Mouse (Mus musculus) limb, embryonic 14.5 days (tissue): ENCODE data around the gene Rspo3. TPM values are rescaled to one million over a fixed set of nuclear protein-coding genes. Genes with fewer than 3 reads are reported as not detected.

ENCODE experiments used
- ATAC-seq: fragments of 200-750 bp; cut with Nextera tagmentation; 2 replicates; pipeline ENCODE4 v1.8.0; 2017; ENCODE audit warnings: low read depth, moderate number of reproducible peaks, moderate TSS enrichment; ENCODE audit not compliant: low FRiP score
- DNase-seq: peaks from one replicate; pipeline ENCODE4 v3.0.0-alpha.2; 2015; ENCODE audit warnings: low spot score
- H3K27ac ChIP-seq: fragments of 300-500 bp; sonication (generic); replicated peaks from 2 replicates; pipeline ENCODE4 v1.5.1; 2014; ENCODE audit warnings: low read depth, mild to moderate bottlenecking, low read length, moderate library complexity, mixed read lengths
- H3K27me3 ChIP-seq: fragments of 300-500 bp; sonication (generic); 2 replicates; pipeline ENCODE4 v1.6.1; 2014; ENCODE audit warnings: low read length, mixed read lengths; ENCODE audit not compliant: control insufficient read depth, insufficient read depth
- H3K36me3 ChIP-seq: fragments of 300-500 bp; sonication (generic); 2 replicates; pipeline ENCODE4 v1.6.1; 2014; ENCODE audit warnings: mild to moderate bottlenecking, low read length, moderate library complexity, mixed read lengths; ENCODE audit not compliant: control insufficient read depth, insufficient read depth
- H3K4me1 ChIP-seq: fragments of 300-500 bp; sonication (generic); 2 replicates; pipeline ENCODE4 v1.6.1; 2014; ENCODE audit warnings: antibody characterized with exemption, low read length, mixed read lengths; ENCODE audit not compliant: control insufficient read depth, insufficient read depth
- H3K4me2 ChIP-seq: fragments of 300-500 bp; sonication (generic); replicated peaks from 2 replicates; pipeline ENCODE4 v1.6.1; 2014; ENCODE audit warnings: low read depth, mild to moderate bottlenecking, low read length, moderate library complexity; ENCODE audit not compliant: severe bottlenecking
- H3K4me3 ChIP-seq: fragments of 300-500 bp; sonication (generic); replicated peaks from 2 replicates; pipeline ENCODE4 v1.5.1; 2014; ENCODE audit warnings: low read length
- H3K9ac ChIP-seq: fragments of 300-500 bp; sonication (generic); 2 replicates; pipeline ENCODE4 v1.6.1; 2014; ENCODE audit warnings: mild to moderate bottlenecking, low read depth, low read length, moderate library complexity; ENCODE audit not compliant: severe bottlenecking
- H3K9me3 ChIP-seq: fragments of 300-500 bp; sonication (generic); 2 replicates; pipeline ENCODE4 v1.6.1; 2016; ENCODE audit warnings: low read length; ENCODE audit not compliant: control insufficient read depth
- POLR2A ChIP-seq: fragments of 200-500 bp; IDR thresholded peaks from 2 replicates; pipeline ENCODE4 v1.8.0; 2012; ENCODE audit warnings: inconsistent platforms, mild to moderate bottlenecking, moderate library complexity, borderline replicate concordance; ENCODE audit not compliant: insufficient read depth, insufficient read length; ENCODE audit errors: extremely low read depth
- WGBS: fragments of 180-500 bp; shearing (Covaris S2); extraction: QIAGEN DNeasy Blood & Tissue Kit; methylation state at CpG from one replicate; pipeline ENCODE4 v1.1.7; 2014; 5-methylcytosine and 5-hydroxymethylcytosine counted together
- polyA plus RNA-seq, 2 experiments: library from polyadenylated mRNA; depleted of rRNA in 1 of 2; stranded (reverse) in 1 of 2; unstranded in 1 of 2; fragments of >200 nt; fragmentation: Nextera tagmentation in 1 of 2; extraction: Ambion mirVana in 1 of 2; gene quantifications; 2 replicates each; pipeline versions ENCODE4 v1.2.1 to v1.2.3; 2012 to 2014

Gene Rspo3
- polyA plus RNA-seq, 2 experiments = 9.7 to 21.0 TPM

DNA sequence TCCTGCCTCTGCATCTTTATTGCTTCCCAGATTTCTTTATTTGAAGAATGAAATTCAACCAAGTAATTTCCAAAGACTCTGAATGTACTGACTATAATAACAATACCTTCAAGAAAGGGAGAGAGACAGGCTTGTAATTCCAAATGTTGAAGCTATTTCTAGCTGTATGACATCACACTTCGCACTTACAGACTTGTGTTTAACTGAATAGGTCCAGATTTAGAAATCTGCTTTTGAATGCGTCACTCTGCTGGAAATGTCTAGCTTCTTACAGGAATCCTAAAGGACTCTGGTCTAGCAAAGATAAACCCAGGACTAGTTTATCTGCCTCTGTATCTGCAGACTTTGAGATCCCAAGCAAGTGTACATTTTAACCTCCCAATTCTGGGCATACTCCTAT is 3.8 kb upstream of the Rspo3 start:
- Histone ChIP-seq H3K27ac (no peak overlapping the region), H3K36me3 (no peaks in the 10 kb centered on the region), H3K27me3 (no peaks in the 10 kb centered on the region), H3K4me1 (peaks cover 5% of the 10 kb centered on the region), H3K9ac (no peak overlapping the region), H3K9me3 (no peaks in the 10 kb centered on the region), H3K4me2 (no peak overlapping the region), H3K4me3 (no peak overlapping the region)
- no peak for ATAC-seq
- 80% methylated on average over 2 of the region's 2 CpGs for WGBS
- TF ChIP-seq POLR2A = no peak
- DNase-seq = no peak

DNA sequence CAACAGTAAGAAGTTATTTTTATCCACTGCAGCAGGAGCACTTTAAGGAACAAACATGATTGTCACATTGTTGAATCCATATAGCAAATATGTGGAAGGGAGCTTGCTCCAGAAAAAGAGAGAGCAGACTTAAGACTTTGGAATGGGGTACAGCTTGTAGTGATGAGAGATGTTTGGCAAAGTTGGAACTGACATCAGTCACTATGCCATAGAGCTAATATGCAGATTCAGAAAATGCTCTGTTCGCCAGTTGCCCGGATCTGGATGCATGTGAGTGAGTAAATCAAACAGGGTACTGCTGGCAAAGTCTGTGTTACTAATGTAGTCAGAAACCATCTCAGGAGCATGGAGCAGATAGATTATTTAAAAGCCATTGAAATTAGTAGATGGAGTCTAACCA is 3.1 kb upstream of the Rspo3 start:
- peaks cover 5% of the 10 kb centered on the region for H3K4me1 ChIP-seq
- DNase-seq (no peak), ATAC-seq (no peak)
- H3K27me3 ChIP-seq = no peaks in the 10 kb centered on the region; the same call in 1 of the 2 replicates
- H3K9ac ChIP-seq = no peak overlapping the region
- no peak overlapping the region for H3K4me2 ChIP-seq
- no peak overlapping the region for H3K27ac ChIP-seq
- 85% methylated on average over 2 of the region's 2 CpGs for WGBS
- no peaks in the 10 kb centered on the region for H3K9me3 ChIP-seq
- no peak for TF ChIP-seq POLR2A
- no peaks in the 10 kb centered on the region for H3K36me3 ChIP-seq
- no peak overlapping the region for H3K4me3 ChIP-seq

DNA sequence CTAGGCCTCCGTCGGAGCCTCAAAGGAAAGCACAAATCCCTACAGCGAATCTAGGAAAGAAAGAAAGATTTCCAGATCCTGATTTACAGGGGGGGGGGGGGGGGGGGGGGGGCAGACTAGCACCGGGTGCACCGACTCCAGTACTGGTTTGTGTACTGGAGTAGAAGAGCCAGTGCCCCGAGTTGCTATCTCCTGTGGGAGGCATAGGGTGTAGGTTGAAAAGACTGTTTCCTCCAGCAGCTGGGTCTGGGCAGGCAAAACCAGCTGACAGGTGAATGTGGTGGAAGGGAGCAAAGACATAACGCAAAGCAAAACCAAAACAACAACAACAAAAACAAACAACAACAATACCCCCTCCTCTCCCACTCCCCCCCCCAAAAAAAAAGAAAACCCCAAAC is 838 bp downstream of the Rspo3 start:
- Histone ChIP-seq H3K9ac (peak overlapping the region; percentile 65), H3K4me1 (peaks cover 7% of the 10 kb centered on the region), H3K27ac (no peak overlapping the region), H3K36me3 (no peaks in the 10 kb centered on the region), H3K4me2 (peak overlapping the region; percentile 85), H3K4me3 (peak overlapping the region; percentile 69), H3K9me3 (no peaks in the 10 kb centered on the region), H3K27me3 (no peaks in the 10 kb centered on the region; the same call in 1 of the 2 replicates)
- TF ChIP-seq POLR2A = no peak
- no peak for ATAC-seq
- no peak for DNase-seq
- WGBS = 1% methylated on average over 7 of the region's 7 CpGs

DNA sequence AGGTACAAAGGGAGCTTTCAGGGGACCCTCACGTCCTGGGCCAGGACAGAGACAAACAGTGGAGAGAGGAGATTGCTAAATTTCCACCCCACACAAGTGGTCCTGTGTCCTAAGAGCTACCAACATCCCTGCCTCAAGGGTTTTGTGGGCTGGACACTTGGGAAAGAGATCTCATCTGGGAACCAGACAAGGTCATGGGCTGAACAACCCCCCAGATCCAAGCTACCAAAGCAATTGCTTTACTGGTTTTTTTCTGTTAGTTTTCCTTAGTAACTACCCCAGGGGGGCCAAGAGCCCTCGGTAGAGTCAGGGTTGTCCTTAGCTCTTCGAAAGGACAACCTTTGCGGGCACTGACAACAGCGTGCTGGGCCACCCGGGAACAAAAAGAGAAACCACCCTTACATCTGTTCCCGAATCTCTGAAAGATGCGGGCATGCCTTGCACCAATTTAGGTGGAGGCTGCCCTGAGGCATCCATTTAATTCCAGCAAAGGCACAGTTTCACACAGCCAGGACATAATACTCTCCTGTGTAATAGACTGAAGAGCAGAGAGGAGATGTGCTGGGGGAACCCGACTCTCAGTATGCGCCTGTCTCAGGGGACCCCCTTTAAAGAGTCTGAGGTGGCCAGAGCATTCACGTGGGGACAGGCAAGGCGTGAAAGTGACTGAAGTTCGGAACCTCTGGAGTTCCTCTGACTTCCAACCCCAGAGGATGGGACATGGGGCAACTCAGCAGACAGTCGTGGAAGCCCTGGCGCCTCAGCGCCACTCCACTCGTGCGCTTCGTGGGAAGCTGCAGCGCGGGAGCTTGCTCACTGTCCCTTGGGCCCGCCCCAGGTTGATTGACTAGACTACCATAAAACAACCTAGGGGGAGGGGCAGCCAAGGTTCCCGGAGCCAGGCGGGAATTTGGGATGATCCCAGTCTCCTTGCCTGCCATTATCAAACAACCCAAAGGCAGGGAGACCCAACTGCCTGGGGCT is 1.5 kb downstream of the Rspo3 start:
- Histone ChIP-seq H3K27me3 (no peaks in the 10 kb centered on the region; the same call in 1 of the 2 replicates), H3K4me3 (peak overlapping the region; percentile 69), H3K4me2 (peak overlapping the region; percentile 85), H3K36me3 (no peaks in the 10 kb centered on the region), H3K27ac (peak overlapping the region; percentile 61), H3K9ac (peak overlapping the region; percentile 65), H3K4me1 (peaks cover 7% of the 10 kb centered on the region), H3K9me3 (no peaks in the 10 kb centered on the region)
- TF ChIP-seq POLR2A = no peak
- WGBS = under 1% methylated on average over 24 of the region's 24 CpGs
- ATAC-seq (no peak), DNase-seq (peak; percentile 31)

DNA sequence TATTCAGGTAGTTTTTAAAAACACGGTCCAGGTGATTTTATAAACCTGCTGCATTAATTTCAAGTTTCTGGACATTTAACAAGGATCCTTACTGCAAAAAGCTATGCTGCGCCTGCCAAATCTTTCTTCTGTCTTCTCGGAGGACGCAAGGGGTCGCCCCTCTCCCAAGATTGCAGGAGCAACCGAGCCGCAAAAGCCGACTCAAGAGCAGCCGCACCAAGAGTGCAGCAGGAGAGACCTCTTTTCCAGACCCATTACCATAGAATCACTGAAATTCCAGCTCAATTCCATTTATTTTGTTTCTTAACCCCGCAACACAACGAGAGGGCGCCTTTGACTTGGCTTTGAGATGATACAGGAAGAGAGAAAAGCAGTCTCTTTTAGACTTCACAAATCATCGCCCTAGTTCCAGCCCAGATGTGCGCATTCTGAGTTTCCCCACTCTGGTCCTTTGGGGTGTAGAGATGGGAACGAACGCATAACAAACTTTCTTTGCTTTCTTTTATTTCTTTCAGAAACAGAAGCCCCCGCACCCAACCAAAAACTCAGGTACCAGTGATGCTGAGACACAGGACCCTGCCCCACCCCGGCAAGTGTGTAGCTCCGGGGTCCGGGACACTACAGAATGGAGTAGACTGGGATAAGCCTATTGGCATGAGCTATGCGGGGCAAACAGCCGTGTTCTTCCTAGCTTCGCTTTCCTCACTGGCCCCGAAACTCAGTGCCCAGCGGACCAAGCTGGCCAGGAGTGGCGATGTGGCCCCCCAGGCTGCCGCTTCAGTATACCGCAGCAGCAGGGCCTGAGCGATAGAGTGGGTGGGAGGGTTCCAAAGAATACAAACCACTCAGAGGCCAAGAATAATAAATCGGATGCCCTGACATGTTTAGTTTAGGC is 2.6 kb downstream of the Rspo3 start:
- 2% methylated on average over 30 of the region's 30 CpGs for WGBS
- H3K4me3 ChIP-seq = peak overlapping the region; percentile 69
- ATAC-seq = peak; percentile 73
- peak overlapping the region; percentile 58 for H3K27ac ChIP-seq
- H3K4me2 ChIP-seq = peak overlapping the region; percentile 85
- DNase-seq = peak; percentile 87
- H3K9ac ChIP-seq = peak overlapping the region; percentile 65
- no peaks in the 10 kb centered on the region for H3K36me3 ChIP-seq
- no peaks in the 10 kb centered on the region for H3K9me3 ChIP-seq
- peaks cover 7% of the 10 kb centered on the region for H3K4me1 ChIP-seq
- no peaks in the 10 kb centered on the region; the same call in 1 of the 2 replicates for H3K27me3 ChIP-seq
- TF ChIP-seq POLR2A = no peak
